Mouse (Mus musculus) left cerebral cortex, postnatal 36 days (tissue): ENCODE measurements around the gene Glt1d1. TPM values are rescaled to one million over a fixed set of nuclear protein-coding genes. Genes with fewer than 3 reads are reported as not detected.

Source experiments
- DNase-seq, 2 experiments: peaks; one replicate each; pipeline ENCODE4 v3.0.0; 2021 to 2022; ENCODE audit warnings: low spot score in 2 of 2, mixed read lengths in 1 of 2
- intact Hi-C: fragments of 180-260 bp; cut with DNase I; formaldehyde crosslinking; loops from one replicate; pipeline ENCODE4 v1.15.1; 2025
- total RNA-seq, 2 experiments: library from RNA; stranded (reverse); gene quantifications; 2 replicates each; pipeline ENCODE4 v1.2.3; 2021

The Glt1d1 gene
- 10 to 100 TPM; 22.8 to 25.0 TPM for total RNA-seq

- peak; percentile 48 to 56 for DNase-seq
- intact Hi-C loops, result no loop called here
These were observed at the start of gene Glt1d1, which contains the start of gene Slc15a4 for GRCm38 (mm10) chr5:127632167-127633145. Gene Glt1d1 (plus strand): TSS chr5:127632262. Gene Slc15a4 (minus strand): TSS chr5:127632897.

GRCm38 (mm10) chr5:127583658-127584057 is 48.4 kb upstream of the Glt1d1 start:
- no peak for DNase-seq
- intact Hi-C loops, result loop anchor here (5.0 kb wide), 1 partner anchor 336 kb away; no protein-coding TSS in a partner anchor

GRCm38 (mm10) chr5:127587854-127588253 is 44.2 kb upstream of the Glt1d1 start:
- intact Hi-C loops, result no loop called here

GRCm38 (mm10) chr5:127592406-127592805 is 39.7 kb upstream of the Glt1d1 start:
- intact Hi-C loops, result loop anchor here (5.0 kb wide), 1 partner anchor 845 kb away; no protein-coding TSS in a partner anchor
- no peak for DNase-seq

More at GRCm38 (mm10) chr5:127587854-127588253, 44.2 kb upstream of the Glt1d1 start:
- no peak for DNase-seq

GRCm38 (mm10) chr5:127592854-127593253 is 39.2 kb upstream of the Glt1d1 start:
- intact Hi-C loops, result loop anchor here (5.0 kb wide), 1 partner anchor 844 kb away; no protein-coding TSS in a partner anchor
- no peak for DNase-seq

GRCm38 (mm10) chr5:127595676-127596075 is 36.4 kb upstream of the Glt1d1 start:
- no peak for DNase-seq
- intact Hi-C loops, result no loop called here

GRCm38 (mm10) chr5:127596862-127597261 is 35.2 kb upstream of the Glt1d1 start:
- intact Hi-C loops, result no loop called here
- no peak for DNase-seq

- intact Hi-C loops, result no loop called here
- no peak for DNase-seq
These were observed 29.1 kb upstream of the Glt1d1 start for GRCm38 (mm10) chr5:127602996-127603395.

- intact Hi-C loops, result no loop called here
- DNase-seq, result no peak
These were observed 24.6 kb upstream of the Glt1d1 start for GRCm38 (mm10) chr5:127607507-127607906.

- intact Hi-C loops, result no loop called here
- no peak for DNase-seq
These were observed 22.8 kb upstream of the Glt1d1 start for GRCm38 (mm10) chr5:127609191-127609714.

- DNase-seq, result peak in 1 of 2 experiments; percentile 41
- intact Hi-C loops, result loop anchor here (10.0 kb wide), 1 partner anchor 824 kb away; the partner anchor contains the start of gene Tmem132d
These were observed 21.1 kb upstream of the Glt1d1 start for GRCm38 (mm10) chr5:127610787-127611509.

- DNase-seq, result no peak
- intact Hi-C loops, result loop anchor here (10.0 kb wide), 1 partner anchor 823 kb away; the partner anchor contains the start of gene Tmem132d
These were observed 20.2 kb upstream of the Glt1d1 start for GRCm38 (mm10) chr5:127611881-127612280.

- intact Hi-C loops, result loop anchor here (10.0 kb wide), 1 partner anchor 822 kb away; the partner anchor contains the start of gene Tmem132d
- no peak for DNase-seq
These were observed 19.7 kb upstream of the Glt1d1 start for GRCm38 (mm10) chr5:127612397-127612796.

GRCm38 (mm10) chr5:127615459-127615858 is 16.6 kb upstream of the Glt1d1 start:
- no peak for DNase-seq
- intact Hi-C loops, result loop anchor here (10.0 kb wide), 1 partner anchor 819 kb away; the partner anchor contains the start of gene Tmem132d

- DNase-seq, result no peak
- intact Hi-C loops, result loop anchor here (10.0 kb wide), 1 partner anchor 819 kb away; the partner anchor contains the start of gene Tmem132d
These were observed 15.9 kb upstream of the Glt1d1 start for GRCm38 (mm10) chr5:127616151-127616550.

GRCm38 (mm10) chr5:127616884-127617635 is 15.0 kb upstream of the Glt1d1 start:
- intact Hi-C loops, result loop anchor here (10.0 kb wide), 1 partner anchor 818 kb away; the partner anchor contains the start of gene Tmem132d
- peak; percentile 98 to 99 for DNase-seq

- no peak for DNase-seq
- intact Hi-C loops, result loop anchor here (10.0 kb wide), 1 partner anchor 816 kb away; the partner anchor contains the start of gene Tmem132d
These were observed 13.2 kb upstream of the Glt1d1 start for GRCm38 (mm10) chr5:127618834-127619233.

GRCm38 (mm10) chr5:127620371-127620770 is 11.7 kb upstream of the Glt1d1 start:
- no peak for DNase-seq
- intact Hi-C loops, result no loop called here

- intact Hi-C loops, result no loop called here
- DNase-seq, result no peak
These were observed 11.0 kb upstream of the Glt1d1 start for GRCm38 (mm10) chr5:127621108-127621507.
